Mouse (Mus musculus): ENCODE results near the gene Nckap1l. TPM values are rescaled to one million over a fixed set of nuclear protein-coding genes. Genes with fewer than 3 reads are reported as not detected.

The Nckap1l gene
- polyA plus RNA-seq, 1 experiment from 2014 or later, result 3.5 TPM

GRCm38 (mm10) chr15:103534054-103534620 is 80.5 kb downstream of the Nckap1l start:
- ATAC-seq, result no peak
- H3K4me1 ChIP-seq (ENCODE audit: insufficient read depth, low read depth, low read length), result 0 out of 2 replicates have a peak, but pooled peaks cover 4% of the 10 kb centered on the region
- no peak overlapping the region for H3K4me3 ChIP-seq (ENCODE audit: low read depth, low read length)
- WGBS, result 67% methylated on average over 7 of the region's 7 CpGs
- H3K36me3 ChIP-seq (ENCODE audit: insufficient read depth, low read length), result no peaks in the 10 kb centered on the region
- no peak for DNase-seq (ENCODE audit: low spot score)
- no peak overlapping the region for H3K9ac ChIP-seq (replicated peaks; ENCODE audit: low read depth)
- H3K27me3 ChIP-seq (replicated peaks; ENCODE audit: insufficient read depth, low read length), result 0 out of 2 replicates have a peak, but pooled peaks cover 6% of the 10 kb centered on the region
- no peak overlapping the region for H3K27ac ChIP-seq (ENCODE audit: low read length)
- H3K4me2 ChIP-seq (replicated peaks; ENCODE audit: low read depth, low read length), result no peak overlapping the region
- H3K9me3 ChIP-seq (ENCODE audit: low read length), result no peaks in the 10 kb centered on the region
- no peak for TF ChIP-seq CTCF (IDR thresholded peaks at IDR 0.05)
- no peak for TF ChIP-seq EP300 (IDR thresholded peaks at IDR 0.05)

GRCm38 (mm10) chr15:103535030-103535429 is 81.4 kb downstream of the Nckap1l start:
- no peak overlapping the region for H3K4me3 ChIP-seq (ENCODE audit: low read depth, low read length)
- no peaks in the 10 kb centered on the region for H3K9me3 ChIP-seq (ENCODE audit: low read length)
- H3K4me2 ChIP-seq (replicated peaks; ENCODE audit: low read depth, low read length), result no peak overlapping the region
- no peak overlapping the region for H3K9ac ChIP-seq (replicated peaks; ENCODE audit: low read depth)
- TF ChIP-seq EP300 (IDR thresholded peaks at IDR 0.05) (no peak), CTCF (IDR thresholded peaks at IDR 0.05) (no peak)
- H3K4me1 ChIP-seq (ENCODE audit: insufficient read depth, low read depth, low read length), result 0 out of 2 replicates have a peak, but pooled peaks cover 4% of the 10 kb centered on the region
- no peak for DNase-seq (ENCODE audit: low spot score)
- ATAC-seq, result no peak
- no peak overlapping the region for H3K27ac ChIP-seq (ENCODE audit: low read length)
- no peaks in the 10 kb centered on the region for H3K36me3 ChIP-seq (ENCODE audit: insufficient read depth, low read length)
- 0 out of 2 replicates have a peak, but pooled peaks cover 6% of the 10 kb centered on the region for H3K27me3 ChIP-seq (replicated peaks; ENCODE audit: insufficient read depth, low read length)
- 91% methylated on average over 2 of the region's 2 CpGs for WGBS

- Histone ChIP-seq H3K36me3 (ENCODE audit: insufficient read depth, low read length) (no peaks in the 10 kb centered on the region), H3K27ac (ENCODE audit: low read length) (no peak overlapping the region), H3K4me2 (replicated peaks; ENCODE audit: low read depth, low read length) (no peak overlapping the region), H3K4me1 (ENCODE audit: insufficient read depth, low read depth, low read length) (0 out of 2 replicates have a peak, but pooled peaks cover 4% of the 10 kb centered on the region), H3K9ac (replicated peaks; ENCODE audit: low read depth) (no peak overlapping the region), H3K27me3 (replicated peaks; ENCODE audit: insufficient read depth, low read length) (0 out of 2 replicates have a peak, but pooled peaks cover 6% of the 10 kb centered on the region), H3K4me3 (ENCODE audit: low read depth, low read length) (no peak overlapping the region), H3K9me3 (ENCODE audit: low read length) (no peaks in the 10 kb centered on the region)
- WGBS, result 67% methylated on average over 1 of the region's 1 CpGs
- DNase-seq (ENCODE audit: low spot score) (no peak), ATAC-seq (no peak)
- TF ChIP-seq CTCF (IDR thresholded peaks at IDR 0.05), result no peak
- no peak for TF ChIP-seq EP300 (IDR thresholded peaks at IDR 0.05)
Measured at GRCm38 (mm10) chr15:103535786-103536185, 82.2 kb downstream of the Nckap1l start.

GRCm38 (mm10) chr15:103536456-103536855 is 82.9 kb downstream of the Nckap1l start:
- no peaks in the 10 kb centered on the region for H3K36me3 ChIP-seq (ENCODE audit: insufficient read depth, low read length)
- TF ChIP-seq CTCF (IDR thresholded peaks at IDR 0.05) (no peak), EP300 (IDR thresholded peaks at IDR 0.05) (no peak)
- 0 out of 2 replicates have a peak, but pooled peaks cover 6% of the 10 kb centered on the region for H3K27me3 ChIP-seq (replicated peaks; ENCODE audit: insufficient read depth, low read length)
- no peak for ATAC-seq
- 32% methylated on average over 2 of the region's 2 CpGs for WGBS
- no peaks in the 10 kb centered on the region for H3K9me3 ChIP-seq (ENCODE audit: low read length)
- no peak overlapping the region for H3K27ac ChIP-seq (ENCODE audit: low read length)
- 0 out of 2 replicates have a peak, but pooled peaks cover 4% of the 10 kb centered on the region for H3K4me1 ChIP-seq (ENCODE audit: insufficient read depth, low read depth, low read length)
- no peak overlapping the region for H3K4me3 ChIP-seq (ENCODE audit: low read depth, low read length)
- DNase-seq (ENCODE audit: low spot score), result no peak
- H3K9ac ChIP-seq (replicated peaks; ENCODE audit: low read depth), result no peak overlapping the region
- H3K4me2 ChIP-seq (replicated peaks; ENCODE audit: low read depth, low read length), result no peak overlapping the region

GRCm38 (mm10) chr15:103537011-103537821 is 83.6 kb downstream of the Nckap1l start:
- no peak for TF ChIP-seq CTCF (IDR thresholded peaks at IDR 0.05)
- no peak for TF ChIP-seq EP300 (IDR thresholded peaks at IDR 0.05)
- Histone ChIP-seq H3K9me3 (ENCODE audit: low read length) (no peaks in the 10 kb centered on the region), H3K4me1 (ENCODE audit: insufficient read depth, low read depth, low read length) (0 out of 2 replicates have a peak, but pooled peaks cover 4% of the 10 kb centered on the region), H3K9ac (replicated peaks; ENCODE audit: low read depth) (0 out of 2 replicates have a peak overlapping the region, but pooled peaks have one; percentile 16), H3K36me3 (ENCODE audit: insufficient read depth, low read length) (no peaks in the 10 kb centered on the region), H3K27me3 (replicated peaks; ENCODE audit: insufficient read depth, low read length) (0 out of 2 replicates have a peak, but pooled peaks cover 6% of the 10 kb centered on the region), H3K27ac (ENCODE audit: low read length) (no peak overlapping the region), H3K4me3 (ENCODE audit: low read depth, low read length) (peak overlapping the region; percentile 42), H3K4me2 (replicated peaks; ENCODE audit: low read depth, low read length) (peak overlapping the region; percentile 80)
- DNase-seq (ENCODE audit: low spot score), result no peak
- ATAC-seq, result peak; percentile 16
- WGBS, result 2% methylated on average over 32 of the region's 37 CpGs

- Histone ChIP-seq H3K4me3 (ENCODE audit: low read depth, low read length) (peak within 1 kb of the TSS; percentile 42), H3K4me1 (ENCODE audit: insufficient read depth, low read depth, low read length) (0 out of 2 replicates have a peak, but pooled peaks cover 4% of the 10 kb centered on the region), H3K9me3 (ENCODE audit: low read length) (no peaks in the 10 kb centered on the region), H3K9ac (replicated peaks; ENCODE audit: low read depth) (0 out of 2 replicates have a peak within 1 kb of the TSS, but pooled peaks have one; percentile 16), H3K36me3 (ENCODE audit: insufficient read depth, low read length) (no peaks in the 10 kb centered on the region), H3K27ac (ENCODE audit: low read length) (no peak within 1 kb of the TSS), H3K27me3 (replicated peaks; ENCODE audit: insufficient read depth, low read length) (0 out of 2 replicates have a peak, but pooled peaks cover 6% of the 10 kb centered on the region), H3K4me2 (replicated peaks; ENCODE audit: low read depth, low read length) (peak within 1 kb of the TSS; percentile 80)
- TF ChIP-seq EP300 (IDR thresholded peaks at IDR 0.05) (no peak), CTCF (IDR thresholded peaks at IDR 0.05) (no peak)
- 1% methylated on average over 36 of the region's 36 CpGs for WGBS
- peak; percentile 53 for DNase-seq (ENCODE audit: low spot score)
- ATAC-seq, result peak; percentile 81
Measured at GRCm38 (mm10) chr15:103537822-103538213, 84.2 kb downstream of the Nckap1l start, which contains the start of gene Ppp1r1a. Ppp1r1a (minus strand) TSS chr15:103538003.
